Mouse (Mus musculus) left cerebral cortex, adult 8-10 months (tissue): ENCODE data around the gene Gm3015. TPM values are rescaled to one million over a fixed set of nuclear protein-coding genes. Genes with fewer than 3 reads are reported as not detected.
"Not testable (repeated sequence)": the region's sequence is repeated elsewhere in the genome, so short reads cannot be mapped to it uniquely, and the experiment has no call there.

Source experiments
- DNase-seq, 2 experiments: peaks; one replicate each; pipeline ENCODE4 v3.0.0; 2022; ENCODE audit warnings: low spot score in 2 of 2
- total RNA-seq, 4 experiments: library from RNA; stranded (reverse); gene quantifications; 2 replicates each; pipeline ENCODE4 v1.2.4; 2022

Gm3015 gene
- total RNA-seq = not detected

DNA sequence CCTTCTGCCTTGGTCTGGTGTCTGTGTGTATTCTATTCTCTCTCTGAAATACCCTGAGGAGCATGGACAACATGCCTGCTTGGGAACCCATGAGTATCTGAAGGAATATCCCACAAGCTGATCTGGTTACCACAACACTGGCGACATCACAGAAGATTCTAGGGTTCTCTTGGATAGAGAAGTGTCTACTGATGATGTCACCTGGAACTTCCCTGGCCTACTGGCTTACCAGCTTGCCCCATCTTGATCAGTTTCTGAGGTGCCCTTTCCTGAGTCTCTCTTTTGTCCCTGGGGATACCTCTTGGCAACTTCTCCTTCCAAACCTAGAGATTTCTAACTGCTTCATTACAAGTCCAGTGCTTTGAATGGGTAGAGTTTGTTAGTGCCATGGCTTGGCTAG, at the start of gene Gm3015:
TSS of gene Gm3015 (minus strand) at position 101 of the 400 bp plus-strand sequence.
- DNase-seq = not testable (repeated sequence)

DNA sequence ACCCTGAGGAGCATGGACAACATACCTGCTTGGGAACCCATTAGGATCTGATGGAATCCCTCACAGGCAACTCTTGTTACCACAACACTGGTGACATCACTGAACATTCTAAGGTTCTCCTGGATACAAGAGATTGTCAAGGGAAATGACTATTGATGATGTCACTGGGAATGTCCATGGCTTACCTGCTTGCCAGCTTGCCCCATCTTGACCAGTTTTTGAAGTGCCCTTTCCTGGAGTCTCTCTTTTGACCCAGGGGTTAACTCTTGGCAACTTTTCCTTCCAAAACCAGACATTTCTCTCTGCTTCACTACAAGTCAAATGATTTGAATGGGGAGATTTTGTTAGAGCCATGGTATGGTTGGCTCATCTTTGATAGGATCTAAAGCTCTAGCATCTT, 29.3 kb upstream of the Gm3015 start, which contains the start of gene Gm10377:
TSS of gene Gm10377 (minus strand) at position 101 of the 400 bp plus-strand sequence.
- not testable (repeated sequence) for DNase-seq

Other genes with a start within 250 kb of the Gm3015 start
- under 1 TPM in 1 of 4 experiments, not detected in 3; 0.25 TPM for gene Gm8024, start 244.5 kb downstream of the Gm3015 start, total RNA-seq
- not detected for gene Gm17124, start 168.9 kb downstream of the Gm3015 start, total RNA-seq
- gene Gm3633, start 126.9 kb downstream of the Gm3015 start, total RNA-seq = not detected
- gene Gm10378, start 112.9 kb downstream of the Gm3015 start, total RNA-seq = not detected
- gene Gm10377, start 29.2 kb upstream of the Gm3015 start, total RNA-seq = not detected
- gene Gm21977, start 84.7 kb upstream of the Gm3015 start, total RNA-seq = not detected
- gene Gm8082, start 224.8 kb upstream of the Gm3015 start, total RNA-seq = not detected
- not detected for gene Gm10376, start 246.8 kb upstream of the Gm3015 start, total RNA-seq